Mouse (Mus musculus) MEL (cell line): Measurements from ENCODE around the gene Pik3ip1.

Experiments
- CHD1 ChIP-seq: IDR thresholded peaks from 2 replicates; pipeline ENCODE4 v1.6.1; 2012; ENCODE audit warnings: low read depth, mild to moderate bottlenecking, inconsistent platforms, low read length, improper control_type of control experiment
- CTCF ChIP-seq, 3 experiments: IDR thresholded peaks in 2 of 3; conservative IDR thresholded peaks in 1 of 3; 2 replicates each; pipeline ENCODE4 v1.5.1; 2011 to 2012; ENCODE audit warnings: low read length in 3 of 3, low read depth in 2 of 3, mild to moderate bottlenecking in 2 of 3, improper control_type of control experiment in 1 of 3, inconsistent platforms in 1 of 3, mixed read lengths in 1 of 3, moderate library complexity in 1 of 3; ENCODE audit not compliant: control insufficient read depth in 1 of 3, insufficient read depth in 1 of 3, poor library complexity in 1 of 3, severe bottlenecking in 1 of 3
- EP300 ChIP-seq, 2 experiments: IDR thresholded peaks; 2 replicates each; pipeline ENCODE4 v1.6.1; 2011; ENCODE audit warnings: improper control_type of control experiment in 2 of 2, low read length in 2 of 2, low read depth in 1 of 2, mild to moderate bottlenecking in 1 of 2
- GATA1 ChIP-seq: IDR thresholded peaks from 2 replicates; pipeline ENCODE4 v1.6.1; 2011; ENCODE audit warnings: low read depth, low read length, improper control_type of control experiment
- MAX ChIP-seq: IDR thresholded peaks from 2 replicates; pipeline ENCODE4 v1.6.1; 2011; ENCODE audit warnings: low read length, improper control_type of control experiment
- MEF2A ChIP-seq: IDR thresholded peaks from 2 replicates; pipeline ENCODE4 v1.6.1; 2014; ENCODE audit warnings: low read depth, mild to moderate bottlenecking, inconsistent platforms, low read length, improper control_type of control experiment; ENCODE audit not compliant: poor library complexity, insufficient replicate concordance, severe bottlenecking; ENCODE audit errors: extremely low read depth
- NELFE ChIP-seq: IDR thresholded peaks from 2 replicates; pipeline ENCODE4 v1.6.1; 2011; ENCODE audit warnings: low read depth, low read length, improper control_type of control experiment
- POLR2A ChIP-seq, 2 experiments: IDR thresholded peaks; 2 replicates each; pipeline ENCODE4 v1.6.1; 2011 to 2012; ENCODE audit warnings: low read length in 2 of 2, mild to moderate bottlenecking in 2 of 2, control low read depth in 1 of 2, improper control_type of control experiment in 1 of 2, low read depth in 1 of 2, moderate library complexity in 1 of 2; ENCODE audit not compliant: control insufficient read depth in 1 of 2, insufficient read depth in 1 of 2, poor library complexity in 1 of 2
- RCOR1 ChIP-seq: IDR thresholded peaks from 2 replicates; pipeline ENCODE4 v1.6.1; 2012; ENCODE audit warnings: low read depth, mild to moderate bottlenecking, inconsistent platforms, low read length, improper control_type of control experiment
- ZC3H11A ChIP-seq: IDR thresholded peaks from 2 replicates; pipeline ENCODE4 v1.6.1; 2012; ENCODE audit warnings: low read depth, mild to moderate bottlenecking, inconsistent platforms, low read length, improper control_type of control experiment
- ZMIZ1 ChIP-seq: IDR thresholded peaks from 2 replicates; pipeline ENCODE4 v1.6.1; 2012; ENCODE audit warnings: low read depth, mild to moderate bottlenecking, inconsistent platforms, low read length, improper control_type of control experiment, moderate library complexity

GRCm38 (mm10) chr11:3337961-3338360 lies 7.8 kb downstream of the Pik3ip1 start:
- TF ChIP-seq EP300 (IDR thresholded peaks at IDR 0.05; ENCODE audit: low read depth in 1 of 2, low read length in 2 of 2) (no peak), NELFE (no peak), ZMIZ1 (no peak), ZC3H11A (no peak), CHD1 (no peak), CTCF (IDR thresholded peaks at IDR 0.05 in 2 of 3, conservative IDR thresholded peaks at IDR 0.05 in 1 of 3; ENCODE audit: control insufficient read depth in 1 of 3, insufficient read depth in 1 of 3, low read depth in 2 of 3, low read length in 3 of 3, poor library complexity in 1 of 3, severe bottlenecking in 1 of 3) (no peak), MAX (no peak), RCOR1 (no peak), GATA1 (no peak), MEF2A (no peak), POLR2A (IDR thresholded peaks at IDR 0.05; ENCODE audit: control insufficient read depth in 1 of 2, insufficient read depth in 1 of 2, low read depth in 1 of 2, low read length in 2 of 2, poor library complexity in 1 of 2) (no peak)
